Mouse (Mus musculus): ENCODE results near the gene Ufc1. TPM values are rescaled to one million over a fixed set of nuclear protein-coding genes. Genes with fewer than 3 reads are reported as not detected.
"Not testable (repeated sequence)": the region's sequence is repeated elsewhere in the genome, so short reads cannot be mapped to it uniquely, and the experiment has no call there.

The Ufc1 gene
- 125 and 128 TPM in 2 replicates for polyA plus RNA-seq (2015; fragmentation: Nextera tagmentation; extraction: Ambion mirVana)

GRCm38 (mm10) chr1:171294298-171295062 is at the start of gene Ufc1:
Gene Ufc1, minus strand, starts transcription at chr1:171295024.
- H3K4me2 ChIP-seq = peak within 1 kb of the TSS; percentile 78
- no peaks in the 10 kb centered on the region for H3K9me3 ChIP-seq
- H3K27me3 ChIP-seq = peaks cover 29% of the 10 kb centered on the region
- under 1% methylated on average over 42 of the region's 42 CpGs for WGBS
- H3K27ac ChIP-seq = peak within 1 kb of the TSS; percentile 93
- H3K36me3 ChIP-seq = peaks cover 9% of the 10 kb centered on the region
- peak within 1 kb of the TSS; percentile 78 for H3K9ac ChIP-seq
- H3K4me1 ChIP-seq (replicated peaks) = peaks cover 13% of the 10 kb centered on the region
- ATAC-seq (ENCODE audit: low FRiP score) = peak; percentile 79
- peak within 1 kb of the TSS; percentile 65 for H3K4me3 ChIP-seq

GRCm38 (mm10) chr1:171343922-171344677 is 49.3 kb upstream of the Ufc1 start:
- Histone ChIP-seq H3K9ac (no peak overlapping the region), H3K36me3 (peaks cover 45% of the 10 kb centered on the region), H3K4me2 (peak overlapping the region; percentile 92), H3K4me3 (peak overlapping the region; percentile 93; the same call in 1 of the 2 replicates), H3K27ac (no peak overlapping the region), H3K27me3 (no peaks in the 10 kb centered on the region), H3K4me1 (replicated peaks) (peaks cover 42% of the 10 kb centered on the region), H3K9me3 (peaks cover 5% of the 10 kb centered on the region; the same call in 1 of the 2 replicates)
- ATAC-seq (ENCODE audit: low FRiP score) = no peak
- WGBS = 82% methylated on average over 9 of the region's 9 CpGs

GRCm38 (mm10) chr1:171342262-171343207 is 47.7 kb upstream of the Ufc1 start:
- H3K36me3 ChIP-seq = peaks cover 59% of the 10 kb centered on the region
- ATAC-seq (ENCODE audit: low FRiP score) = no peak
- H3K4me3 ChIP-seq = no peak overlapping the region
- H3K9ac ChIP-seq = no peak overlapping the region; the same call in 1 of the 2 replicates
- no peak overlapping the region for H3K4me2 ChIP-seq
- peaks cover 5% of the 10 kb centered on the region; the same call in 1 of the 2 replicates for H3K9me3 ChIP-seq
- H3K27me3 ChIP-seq = no peaks in the 10 kb centered on the region
- H3K27ac ChIP-seq = no peak overlapping the region
- 95% methylated on average over 16 of the region's 16 CpGs for WGBS
- peaks cover 32% of the 10 kb centered on the region for H3K4me1 ChIP-seq (replicated peaks)

DNA sequence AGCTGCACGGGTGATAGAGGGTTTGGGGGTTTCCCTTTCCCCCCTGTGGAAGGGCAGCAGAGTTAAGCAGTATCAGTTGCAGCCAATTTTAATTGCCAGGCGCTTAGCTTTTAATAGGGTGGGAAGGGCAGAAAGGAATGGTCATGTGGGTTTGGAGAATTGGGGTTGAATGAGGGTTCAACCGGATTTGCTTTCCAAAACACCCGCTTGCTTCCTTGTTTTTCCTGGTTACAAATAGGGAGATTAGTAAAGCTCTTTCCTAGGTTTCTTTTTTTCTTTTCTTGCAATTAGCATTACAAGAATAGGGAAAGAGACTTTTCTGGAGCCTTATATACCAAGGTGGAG is 35.4 kb upstream of the Ufc1 start:
- H3K4me2 ChIP-seq = peak overlapping the region; percentile 90
- ATAC-seq (ENCODE audit: low FRiP score) = no peak
- no peaks in the 10 kb centered on the region for H3K9me3 ChIP-seq
- no peaks in the 10 kb centered on the region for H3K27me3 ChIP-seq
- H3K4me1 ChIP-seq (replicated peaks) = peaks cover 70% of the 10 kb centered on the region
- H3K9ac ChIP-seq = peak overlapping the region; percentile 90
- H3K4me3 ChIP-seq = peak overlapping the region; percentile 91
- peaks cover 13% of the 10 kb centered on the region; the same call in 1 of the 2 replicates for H3K36me3 ChIP-seq
- H3K27ac ChIP-seq = peak overlapping the region; percentile 99
- 0% methylated on average over 4 of the region's 4 CpGs for WGBS

DNA sequence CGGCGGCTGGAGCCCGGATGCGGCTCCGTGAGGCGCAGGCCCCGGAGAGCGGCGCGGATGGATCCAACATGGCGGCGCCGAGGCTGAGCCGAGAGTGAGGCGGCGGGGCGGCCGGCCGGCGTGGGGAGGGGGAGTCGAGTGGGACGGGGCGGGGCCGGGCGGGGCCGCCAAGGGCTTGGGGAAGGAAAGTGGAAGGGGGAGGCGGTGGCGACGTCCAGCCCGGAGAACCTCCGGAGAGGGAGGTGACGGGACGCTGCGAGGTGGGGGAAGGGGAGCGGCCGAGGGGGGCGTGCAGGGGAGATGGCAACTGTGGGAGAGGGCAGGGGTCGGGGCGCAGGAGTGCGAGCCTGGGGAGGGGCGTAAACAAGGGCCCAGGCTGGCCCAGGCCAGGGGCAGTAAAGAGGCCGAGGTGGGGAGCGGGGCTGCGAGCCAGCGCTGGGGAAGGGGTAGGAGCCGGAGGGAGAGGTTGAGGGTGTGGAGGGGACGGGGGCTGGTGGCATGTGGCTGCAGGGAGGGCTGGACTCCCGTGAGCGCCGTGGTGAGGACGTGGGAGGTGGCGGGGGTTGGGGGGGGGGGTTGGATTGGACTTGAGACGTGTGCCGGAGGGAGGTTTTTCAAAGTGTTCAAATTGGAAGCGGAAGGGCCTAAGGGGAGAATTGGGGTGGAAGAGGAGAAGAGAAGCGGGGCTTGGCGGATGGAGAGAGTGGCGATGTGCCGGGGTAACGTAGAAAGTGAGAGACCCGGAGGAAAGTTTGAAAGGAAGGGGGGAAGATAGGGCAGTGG is 34.8 kb upstream of the Ufc1 start:
- under 1% methylated on average over 60 of the region's 61 CpGs for WGBS
- Histone ChIP-seq H3K9ac (peak overlapping the region; percentile 90), H3K27me3 (no peaks in the 10 kb centered on the region), H3K4me2 (peak overlapping the region; percentile 90), H3K4me1 (replicated peaks) (peaks cover 69% of the 10 kb centered on the region), H3K4me3 (peak overlapping the region; percentile 91), H3K36me3 (peaks cover 13% of the 10 kb centered on the region; the same call in 1 of the 2 replicates), H3K9me3 (no peaks in the 10 kb centered on the region), H3K27ac (peak overlapping the region; percentile 99)
- ATAC-seq (ENCODE audit: low FRiP score) = peak; percentile 89

DNA sequence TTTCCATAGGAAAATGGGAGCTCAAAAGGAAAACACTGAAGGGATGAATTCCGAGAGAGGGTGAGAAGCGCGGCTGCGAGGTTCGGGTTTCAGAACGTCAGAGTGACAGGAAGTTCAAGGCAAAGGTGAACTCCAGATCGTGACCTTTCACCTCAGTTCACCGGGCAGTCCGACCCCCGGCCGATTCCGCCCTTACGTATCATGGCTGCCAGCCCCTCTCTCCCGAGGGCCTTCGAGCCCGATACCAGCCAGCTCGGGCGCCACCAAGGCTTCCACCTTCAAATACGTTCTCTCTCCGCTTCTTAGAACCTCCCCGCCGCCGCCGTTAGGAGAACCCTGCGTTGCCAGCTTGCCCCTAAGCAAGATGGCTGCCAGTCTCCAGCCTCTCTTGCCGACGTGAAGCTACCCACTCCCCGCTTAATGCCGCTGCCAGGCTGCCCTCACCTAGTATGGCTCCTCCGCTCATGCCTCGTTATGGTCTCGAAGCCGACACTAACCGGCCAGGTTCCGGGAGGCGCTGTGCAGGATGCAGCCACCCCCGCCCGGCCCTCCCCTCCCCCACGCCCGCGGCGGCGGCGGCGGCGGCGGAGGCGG is 34.1 kb upstream of the Ufc1 start, which contains the start of gene Dedd:
Gene Dedd, plus strand, starts transcription at position 307 of the 594 bp plus-strand sequence.
- peak within 1 kb of the TSS; percentile 90 for H3K4me2 ChIP-seq

GRCm38 (mm10) chr1:171328244-171328643 is 33.4 kb upstream of the Ufc1 start:
- WGBS = 31% methylated on average over 9 of the region's 9 CpGs
- H3K27ac ChIP-seq = peak overlapping the region; percentile 99
- peaks cover 7% of the 10 kb centered on the region; the same call in 1 of the 2 replicates for H3K36me3 ChIP-seq
- no peaks in the 10 kb centered on the region for H3K27me3 ChIP-seq
- peak overlapping the region; percentile 90 for H3K4me2 ChIP-seq
- no peaks in the 10 kb centered on the region for H3K9me3 ChIP-seq
- no peak for ATAC-seq (ENCODE audit: low FRiP score)
- peak overlapping the region; percentile 90 for H3K9ac ChIP-seq
- H3K4me1 ChIP-seq (replicated peaks) = peaks cover 57% of the 10 kb centered on the region
- peak overlapping the region; percentile 91 for H3K4me3 ChIP-seq

More for the DNA sequence above, 34.1 kb upstream of the Ufc1 start, which contains the start of gene Dedd:
- H3K4me3 ChIP-seq = peak within 1 kb of the TSS; percentile 91
- H3K27me3 ChIP-seq = no peaks in the 10 kb centered on the region
- peak; percentile 96 for ATAC-seq (ENCODE audit: low FRiP score)
- no peaks in the 10 kb centered on the region for H3K9me3 ChIP-seq
- H3K27ac ChIP-seq = peak within 1 kb of the TSS; percentile 99
- WGBS = under 1% methylated on average over 47 of the region's 48 CpGs
- H3K36me3 ChIP-seq = peaks cover 13% of the 10 kb centered on the region; the same call in 1 of the 2 replicates
- peak within 1 kb of the TSS; percentile 90 for H3K9ac ChIP-seq
- H3K4me1 ChIP-seq (replicated peaks) = peaks cover 63% of the 10 kb centered on the region

DNA sequence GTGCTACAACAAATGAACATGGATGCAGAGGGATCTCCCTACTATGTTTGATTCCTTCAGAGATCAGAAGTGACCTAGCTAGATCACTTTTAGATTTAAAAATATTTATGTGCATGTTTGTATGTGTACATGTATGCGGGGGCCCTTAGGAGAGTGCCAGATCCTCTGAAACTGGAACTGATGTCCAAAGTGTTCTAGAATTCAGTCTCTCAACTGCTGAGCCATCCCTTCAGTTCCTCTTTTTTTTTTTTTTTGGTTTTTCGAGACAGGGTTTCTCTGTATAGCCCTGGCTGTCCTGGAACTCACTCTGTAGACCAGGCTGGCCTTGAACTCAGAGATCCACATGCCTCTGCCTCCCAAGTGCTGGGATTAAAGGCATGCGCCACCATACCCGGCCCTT is 31.8 kb upstream of the Ufc1 start:
- WGBS = 85% methylated on average over 4 of the region's 4 CpGs
- not testable (repeated sequence) for ATAC-seq (ENCODE audit: low FRiP score); H3K27me3 ChIP-seq; H3K4me2 ChIP-seq; H3K36me3 ChIP-seq; H3K9ac ChIP-seq; H3K4me3 ChIP-seq; H3K27ac ChIP-seq; H3K9me3 ChIP-seq
- H3K4me1 ChIP-seq (replicated peaks) = peaks cover 44% of the 10 kb centered on the region

GRCm38 (mm10) chr1:171325571-171325970 is 30.7 kb upstream of the Ufc1 start:
- 88% methylated on average over 2 of the region's 2 CpGs for WGBS
- Histone ChIP-seq H3K4me3 (no peak overlapping the region), H3K4me2 (no peak overlapping the region), H3K9me3 (no peaks in the 10 kb centered on the region), H3K36me3 (0 out of 2 replicates have a peak, but pooled peaks cover 2% of the 10 kb centered on the region), H3K27ac (no peak overlapping the region), H3K27me3 (no peaks in the 10 kb centered on the region), H3K4me1 (replicated peaks) (peaks cover 35% of the 10 kb centered on the region), H3K9ac (no peak overlapping the region)
- ATAC-seq (ENCODE audit: low FRiP score) = no peak

- Histone ChIP-seq H3K4me2 (no peak overlapping the region), H3K27ac (no peak overlapping the region), H3K9me3 (no peaks in the 10 kb centered on the region), H3K27me3 (no peaks in the 10 kb centered on the region), H3K4me3 (no peak overlapping the region), H3K4me1 (replicated peaks) (peaks cover 14% of the 10 kb centered on the region), H3K9ac (no peak overlapping the region), H3K36me3 (0 out of 2 replicates have a peak, but pooled peaks cover 2% of the 10 kb centered on the region)
- peak; percentile 49; the same call in 1 of the 2 replicates for ATAC-seq (ENCODE audit: low FRiP score)
- 68% methylated on average over 1 of the region's 1 CpGs for WGBS
These were observed 27.2 kb upstream of the Ufc1 start for GRCm38 (mm10) chr1:171322012-171322411.
